Mouse (Mus musculus) erythroid progenitor cell, adult 5-6 weeks (primary cell): ENCODE results near the gene Sema7a. TPM values are rescaled to one million over a fixed set of nuclear protein-coding genes. Genes with fewer than 3 reads are reported as not detected.

ENCODE experiments used
- ATAC-seq: replicated peaks from 2 replicates; pipeline ENCODE4 v1.8.0; 2016; ENCODE audit warnings: moderate number of reproducible peaks, mild to moderate bottlenecking, moderate TSS enrichment, inconsistent platforms; ENCODE audit not compliant: poor library complexity, low FRiP score, severe bottlenecking
- total RNA-seq, 2 experiments: library from RNA; stranded (forward) in 1 of 2; stranded (reverse) in 1 of 2; fragments of 150-400 nt in 1 of 2; fragments of 186-747, 209-891 nt in 1 of 2; gene quantifications; 2 replicates each; pipeline versions ENCODE4 v1.2.3 to v1.2.4; 2015 to 2017; ENCODE audit warnings: low replicate concordance in 2 of 2

Gene Sema7a
- total RNA-seq, 2 experiments from 2014 or later: 0.42 TPM; not detected in 1

DNA sequence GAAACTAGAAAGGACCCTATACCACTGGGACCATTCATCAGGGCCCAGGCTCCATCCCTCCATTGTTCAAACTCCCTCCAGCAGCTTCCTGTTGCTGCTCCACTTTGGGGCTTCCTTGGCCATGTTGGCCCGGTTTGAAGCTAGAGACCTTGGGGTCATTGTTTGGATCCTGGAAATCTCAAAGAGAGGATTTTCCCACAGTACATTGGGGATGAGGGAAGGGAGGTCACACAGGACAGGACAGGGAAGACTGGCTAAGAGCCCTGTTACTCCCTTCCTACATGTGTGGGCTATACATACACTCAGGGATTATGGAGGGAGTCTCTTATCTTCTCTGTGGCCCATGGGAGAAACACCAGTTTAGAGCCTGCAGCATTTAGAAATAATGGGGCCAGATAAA is 18.7 kb downstream of the Sema7a start:
- no peak for ATAC-seq

DNA sequence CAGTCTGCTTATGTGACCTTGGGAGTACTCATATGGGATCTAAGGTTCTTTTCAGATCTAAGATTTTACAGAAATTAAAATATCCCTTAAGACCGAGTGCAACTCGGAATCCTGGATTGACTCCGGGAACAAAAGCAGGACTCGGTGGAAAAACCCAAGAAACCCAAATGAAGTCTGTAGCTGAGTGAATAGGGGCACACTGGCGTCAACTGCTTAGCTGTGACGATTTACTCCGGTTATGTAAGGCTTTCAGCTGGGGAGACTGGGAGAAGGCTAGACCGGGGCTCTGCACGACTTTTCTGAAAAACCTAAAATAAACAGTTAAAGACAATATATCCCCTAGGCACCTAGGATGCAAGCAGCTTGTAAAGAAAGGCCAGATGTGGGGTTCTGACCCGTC is 19.5 kb downstream of the Sema7a start:
- ATAC-seq: no peak

DNA sequence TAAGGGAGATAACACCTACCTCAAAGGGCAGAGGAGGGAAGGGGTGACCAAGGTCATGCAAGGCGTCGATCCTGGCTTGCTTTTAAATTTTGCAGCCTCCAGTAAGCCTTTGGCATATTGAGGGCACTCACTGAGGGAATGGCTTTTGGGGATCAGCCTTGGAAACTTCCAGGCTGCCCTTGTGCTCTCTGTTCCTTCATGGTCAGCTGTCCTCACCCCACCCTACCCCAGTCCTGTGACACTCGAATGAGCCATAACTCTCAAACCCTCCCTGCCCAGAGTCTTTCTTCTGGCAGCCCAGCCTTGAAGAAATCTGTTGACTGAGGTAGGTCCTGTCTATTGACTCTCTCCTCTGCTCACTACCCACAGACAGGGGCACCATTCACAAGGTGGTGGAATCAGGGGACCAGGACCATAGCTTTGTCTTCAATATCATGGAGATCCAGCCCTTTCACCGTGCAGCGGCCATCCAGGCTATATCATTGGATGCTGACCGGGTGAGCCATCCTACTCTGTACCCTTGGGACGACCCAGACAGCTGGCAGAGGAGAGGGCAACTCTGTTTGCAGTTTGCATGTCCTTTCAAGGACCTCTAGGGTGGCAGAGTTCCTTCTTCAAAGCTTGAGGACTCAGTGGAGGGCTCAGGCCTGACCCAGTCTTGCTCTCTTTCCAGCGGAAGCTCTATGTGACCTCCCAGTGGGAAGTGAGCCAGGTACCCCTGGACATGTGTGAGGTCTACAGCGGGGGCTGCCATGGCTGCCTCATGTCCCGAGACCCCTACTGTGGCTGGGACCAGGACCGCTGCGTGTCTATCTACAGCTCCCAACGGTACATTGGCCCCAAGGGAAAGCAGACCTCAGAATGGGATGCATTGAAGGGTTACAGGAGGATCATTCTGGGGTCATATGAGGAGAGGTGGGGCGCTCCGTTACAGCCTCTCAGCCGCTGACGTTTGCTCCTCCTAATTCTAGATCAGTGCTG is 20.3 kb downstream of the Sema7a start:
- ATAC-seq: no peak

DNA sequence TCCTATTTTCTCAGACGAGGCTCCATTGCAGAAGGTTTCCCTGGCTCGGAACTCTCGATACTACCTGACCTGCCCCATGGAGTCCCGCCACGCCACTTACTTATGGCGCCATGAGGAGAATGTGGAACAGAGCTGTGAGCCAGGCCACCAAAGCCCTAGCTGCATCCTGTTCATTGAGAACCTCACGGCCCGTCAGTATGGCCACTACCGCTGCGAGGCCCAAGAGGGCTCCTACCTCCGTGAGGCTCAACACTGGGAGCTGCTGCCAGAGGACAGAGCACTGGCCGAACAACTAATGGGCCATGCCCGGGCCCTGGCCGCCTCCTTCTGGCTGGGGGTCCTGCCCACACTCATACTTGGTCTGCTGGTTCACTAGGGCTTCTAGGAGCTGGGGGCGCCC is 21.3 kb downstream of the Sema7a start:
- ATAC-seq: no peak

DNA sequence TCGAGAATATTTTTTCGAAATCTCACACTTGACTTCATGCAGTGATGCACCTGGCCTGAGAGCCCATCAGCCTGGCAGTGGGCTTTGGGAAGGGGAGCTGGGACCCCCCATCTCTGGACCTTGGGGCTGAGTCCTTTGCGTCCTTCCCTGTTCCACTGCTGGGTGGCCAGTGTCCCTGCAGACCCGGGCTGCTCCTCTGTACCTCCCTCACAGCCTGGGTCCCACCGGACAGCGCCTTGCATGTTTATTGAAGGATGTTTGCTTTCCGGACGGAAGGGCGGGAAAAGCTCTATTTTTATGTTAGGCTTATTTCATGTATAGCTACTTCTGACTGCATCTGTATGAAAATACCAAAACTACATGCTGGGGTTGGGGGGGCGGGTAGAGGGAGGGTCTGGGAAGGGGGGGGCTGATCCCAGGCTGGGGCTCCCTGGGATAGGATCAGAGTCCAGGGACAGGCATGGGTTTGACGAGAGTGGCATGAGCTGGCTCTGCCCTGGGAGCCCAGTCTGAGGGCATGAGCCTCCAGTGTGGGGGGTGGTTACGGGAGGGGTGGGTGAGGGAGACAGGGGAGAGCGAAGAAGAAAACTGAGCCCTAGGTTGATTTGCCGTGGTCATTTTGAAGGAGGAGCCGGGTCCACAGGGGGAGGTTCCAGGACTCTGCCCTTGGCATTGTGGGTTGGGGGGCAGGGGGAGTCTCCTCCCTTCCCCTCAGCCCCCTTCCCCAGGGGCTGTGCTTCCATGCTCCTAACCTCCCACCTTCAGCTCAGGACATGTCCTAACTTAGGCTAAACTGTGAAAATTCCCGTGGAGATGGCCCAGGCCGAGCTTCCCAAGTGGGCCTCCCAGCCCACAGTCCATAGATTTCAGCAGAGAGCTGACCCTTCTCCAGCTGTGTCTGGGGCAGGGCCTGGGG is 22.2 kb downstream of the Sema7a start:
- no peak for ATAC-seq

DNA sequence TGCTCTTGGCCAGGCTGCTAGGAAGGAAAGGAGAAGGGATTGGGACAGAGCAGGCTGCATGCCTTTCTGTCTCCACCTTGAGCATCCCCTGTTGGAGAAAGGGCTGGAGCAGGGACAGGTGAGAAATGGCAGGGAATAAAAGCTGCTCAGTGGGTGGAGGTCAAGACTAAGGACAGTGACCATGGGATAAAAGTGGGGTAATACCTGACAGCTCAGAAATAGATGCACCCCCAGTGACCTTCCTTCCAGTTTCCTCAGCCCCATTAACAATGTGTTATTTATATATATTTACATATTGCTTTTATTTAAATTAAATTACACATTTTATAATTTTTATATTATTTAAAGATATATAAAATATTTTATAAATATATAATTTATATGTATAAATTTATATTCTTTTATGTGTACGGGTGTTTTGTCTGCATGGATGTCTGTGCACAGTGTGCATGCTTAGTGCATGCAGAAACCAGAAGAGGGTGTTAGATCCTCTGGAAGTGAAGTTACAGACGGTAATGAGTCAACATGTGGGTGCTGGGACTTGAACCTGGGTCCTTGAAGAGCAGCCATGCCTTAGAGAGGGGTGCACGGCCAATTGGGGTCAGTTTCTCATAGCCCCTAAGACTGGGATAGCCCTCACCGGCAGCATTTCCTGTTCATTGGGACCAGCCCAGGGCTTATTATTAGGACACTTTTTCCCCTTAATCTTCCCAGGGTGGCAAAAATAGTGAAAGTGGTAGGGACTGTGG is 23.5 kb downstream of the Sema7a start:
- ATAC-seq: no peak

DNA sequence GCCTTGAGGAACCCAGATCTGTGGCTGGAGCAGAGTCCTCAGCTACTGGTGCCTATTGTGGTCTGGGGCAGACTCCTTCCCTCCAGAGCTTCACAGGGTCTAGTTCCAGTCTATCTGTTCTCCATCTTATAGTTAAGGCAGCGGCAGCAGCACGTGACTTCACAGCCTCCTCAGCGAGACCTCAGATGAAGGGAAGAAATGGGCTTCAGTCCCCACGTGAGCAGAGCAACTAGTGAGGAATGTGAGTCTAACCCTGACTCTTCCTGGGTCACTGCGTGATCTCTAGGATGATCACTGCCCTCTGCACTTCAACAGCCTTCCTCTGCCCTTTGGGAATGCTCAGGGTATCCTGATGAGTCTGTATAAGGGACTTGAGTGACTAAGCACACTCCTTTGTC is 24.1 kb downstream of the Sema7a start:
- ATAC-seq: no peak

DNA sequence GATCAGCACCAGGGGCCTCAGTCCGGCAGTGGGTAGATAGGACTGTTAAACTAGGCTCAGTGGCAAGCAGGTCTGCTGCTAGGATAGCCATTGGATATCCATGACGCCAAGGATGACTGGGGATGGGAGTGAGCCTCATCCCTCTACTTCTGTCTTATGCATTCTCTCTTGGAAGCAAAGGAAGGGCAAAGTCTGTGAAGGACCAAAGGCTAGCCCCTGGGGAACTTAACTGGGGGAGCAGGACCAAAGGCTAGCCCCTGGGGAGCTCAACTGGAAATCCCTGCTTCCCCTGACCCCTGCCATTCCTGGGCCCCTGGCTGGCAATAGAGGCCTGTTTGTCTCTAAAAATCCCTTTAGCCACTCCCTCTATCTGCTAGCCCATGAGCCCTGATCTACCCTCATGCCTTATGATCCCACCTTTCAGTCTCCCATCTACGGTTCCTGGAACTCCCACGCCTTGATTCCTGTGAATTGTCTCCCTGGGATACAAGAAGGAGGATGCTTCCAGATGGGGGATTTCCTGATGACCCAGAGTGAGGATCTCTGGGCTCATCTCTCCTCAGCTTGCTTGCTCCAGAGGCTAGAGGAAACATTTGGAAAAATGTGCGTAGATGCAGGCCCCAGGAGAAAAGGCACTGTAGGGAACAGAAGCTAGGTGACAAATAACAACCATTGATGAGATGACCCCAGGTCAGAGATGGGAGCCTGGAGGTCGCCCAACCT is 24.8 kb downstream of the Sema7a start:
- no peak for ATAC-seq

DNA sequence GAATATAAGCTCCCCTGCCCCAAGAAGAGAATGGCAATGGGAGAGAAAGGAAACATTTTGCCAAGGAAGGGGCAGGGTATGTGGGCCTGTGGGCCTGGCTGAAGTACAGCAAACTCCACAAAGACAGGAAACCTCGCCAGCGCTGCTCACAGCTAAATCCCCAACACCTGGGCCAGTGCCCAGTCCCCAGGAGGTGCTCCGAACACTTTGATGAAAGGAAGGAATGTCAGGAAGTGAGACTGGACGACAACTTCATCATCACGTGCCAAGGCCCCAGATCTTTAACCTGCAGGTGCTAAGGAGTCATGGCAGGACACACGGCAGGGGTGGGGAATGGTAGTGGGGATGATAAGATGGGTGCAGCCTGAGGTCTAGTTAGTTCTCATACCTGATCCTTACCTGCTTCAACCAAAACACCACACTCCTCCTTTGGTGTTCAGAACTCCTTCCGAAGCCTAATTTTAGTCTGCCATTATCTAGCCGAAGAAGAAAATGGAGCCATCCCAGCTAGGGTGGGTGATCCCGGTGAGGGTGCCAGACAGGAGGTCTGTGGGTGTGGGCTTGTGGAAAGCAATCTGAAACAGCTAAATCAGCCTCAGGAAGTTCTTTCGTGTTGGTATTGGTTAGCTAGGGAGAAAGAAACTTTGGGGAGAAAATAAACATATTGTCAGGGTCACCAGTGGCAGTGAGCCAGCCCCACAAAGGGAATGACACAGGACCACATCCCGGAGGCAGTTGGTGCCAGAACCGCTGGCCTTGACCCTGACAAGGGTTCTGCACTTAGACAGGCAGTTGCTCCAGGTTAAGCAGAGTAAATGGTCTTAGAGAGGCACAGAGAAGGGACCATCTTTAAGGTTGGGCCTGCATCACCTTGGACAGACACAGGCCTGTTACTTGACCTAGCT is 25.6 kb downstream of the Sema7a start:
- ATAC-seq: no peak

DNA sequence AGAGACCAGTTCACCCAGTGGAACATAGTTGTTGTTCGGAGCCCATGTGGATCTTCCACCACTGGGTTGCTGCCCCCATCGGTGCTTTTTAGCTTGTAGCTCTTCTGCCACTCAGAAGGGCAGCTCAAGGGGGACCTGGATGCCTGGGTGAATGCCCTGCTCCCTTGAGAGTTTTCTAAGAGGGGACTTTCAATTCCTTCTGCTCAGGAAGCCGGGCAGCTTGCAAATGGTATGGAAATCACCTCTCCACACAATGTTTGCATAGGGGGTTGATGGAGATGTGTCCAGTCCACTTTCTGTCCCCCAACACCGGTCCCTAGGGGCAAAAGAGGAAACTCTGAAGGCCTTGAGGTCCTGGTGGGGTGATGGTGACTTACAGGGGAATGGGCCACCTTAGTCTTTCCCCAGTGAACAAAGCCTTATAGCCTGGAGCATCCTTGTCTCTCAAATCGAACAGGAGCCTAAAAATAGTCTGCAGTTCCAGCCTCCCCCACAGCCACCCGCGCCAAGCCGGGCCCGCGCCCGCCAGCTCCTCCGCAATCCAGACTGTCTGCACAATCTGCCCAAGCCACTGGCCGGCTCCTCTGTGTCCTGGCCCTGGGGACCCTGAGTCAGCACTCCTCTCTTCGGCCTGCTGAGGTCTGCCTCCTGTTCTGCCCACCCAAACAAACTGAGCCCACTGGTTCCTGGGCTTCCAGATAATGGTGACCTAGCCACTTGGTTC is 27.5 kb downstream of the Sema7a start:
- ATAC-seq: no peak

DNA sequence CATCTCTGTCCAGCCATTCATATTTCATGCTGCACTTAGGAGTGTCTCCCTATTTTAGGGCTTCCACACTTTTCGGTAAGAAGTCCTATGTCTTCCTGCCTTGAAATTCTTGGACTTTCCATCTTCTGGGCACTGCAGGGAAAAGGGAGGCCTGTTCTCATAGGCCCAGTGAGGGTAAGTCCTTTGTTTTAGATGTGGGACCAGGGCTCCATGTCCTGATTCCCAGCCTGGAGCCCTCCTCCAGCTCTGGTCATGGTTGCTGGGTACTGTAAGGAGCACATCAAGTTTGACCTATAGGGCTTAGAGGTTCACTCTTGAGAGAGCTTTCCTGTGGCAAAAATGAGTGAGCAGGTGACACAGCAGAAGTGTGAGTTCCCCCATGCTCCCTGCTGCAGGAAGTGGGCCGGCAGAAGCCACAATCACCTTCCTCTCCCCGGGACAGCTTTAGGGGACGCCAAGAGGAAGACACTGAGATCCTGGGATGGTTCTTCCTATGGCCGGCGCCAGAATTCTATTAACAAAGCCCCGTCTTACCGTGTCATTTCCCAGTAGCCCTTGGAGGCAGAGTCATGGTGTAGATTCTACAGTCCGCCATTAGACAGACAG is 28.4 kb downstream of the Sema7a start:
- ATAC-seq: no peak

DNA sequence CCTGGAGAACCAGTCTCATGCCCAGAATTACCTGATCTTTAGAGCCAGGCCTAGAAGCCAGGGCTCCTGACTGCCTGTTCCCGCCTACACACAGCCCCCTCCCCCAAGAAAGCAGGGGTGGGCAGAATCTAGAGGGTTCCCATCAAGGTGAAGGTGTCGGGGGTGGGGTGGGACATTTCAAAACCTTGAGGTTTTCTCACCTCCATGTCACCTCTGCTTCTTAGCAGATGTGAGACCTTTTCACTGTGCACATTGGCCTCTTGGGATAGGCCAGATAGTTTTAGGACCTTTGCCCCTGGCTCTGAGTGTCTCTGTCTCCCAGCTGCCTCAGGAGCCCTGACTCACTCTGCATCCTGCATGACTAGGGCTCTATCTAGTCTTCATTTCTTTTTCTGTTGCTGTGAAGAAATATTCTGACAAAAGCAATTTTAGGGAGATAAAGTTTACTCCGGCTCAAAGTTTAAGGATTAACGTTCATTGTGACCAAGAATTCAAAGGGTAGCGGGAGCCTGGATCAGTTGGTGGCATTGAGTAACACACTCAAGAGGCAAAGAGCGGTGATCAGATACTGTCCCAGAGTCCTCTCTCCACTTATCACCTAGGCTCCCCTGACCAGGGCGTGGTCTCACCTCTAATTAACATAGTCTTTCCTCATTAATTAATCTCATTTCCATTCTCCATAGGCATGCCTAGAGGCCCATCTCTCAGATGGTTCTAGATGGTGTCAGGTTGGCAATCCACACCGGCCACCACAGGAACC is 29.1 kb downstream of the Sema7a start:
- no peak for ATAC-seq

DNA sequence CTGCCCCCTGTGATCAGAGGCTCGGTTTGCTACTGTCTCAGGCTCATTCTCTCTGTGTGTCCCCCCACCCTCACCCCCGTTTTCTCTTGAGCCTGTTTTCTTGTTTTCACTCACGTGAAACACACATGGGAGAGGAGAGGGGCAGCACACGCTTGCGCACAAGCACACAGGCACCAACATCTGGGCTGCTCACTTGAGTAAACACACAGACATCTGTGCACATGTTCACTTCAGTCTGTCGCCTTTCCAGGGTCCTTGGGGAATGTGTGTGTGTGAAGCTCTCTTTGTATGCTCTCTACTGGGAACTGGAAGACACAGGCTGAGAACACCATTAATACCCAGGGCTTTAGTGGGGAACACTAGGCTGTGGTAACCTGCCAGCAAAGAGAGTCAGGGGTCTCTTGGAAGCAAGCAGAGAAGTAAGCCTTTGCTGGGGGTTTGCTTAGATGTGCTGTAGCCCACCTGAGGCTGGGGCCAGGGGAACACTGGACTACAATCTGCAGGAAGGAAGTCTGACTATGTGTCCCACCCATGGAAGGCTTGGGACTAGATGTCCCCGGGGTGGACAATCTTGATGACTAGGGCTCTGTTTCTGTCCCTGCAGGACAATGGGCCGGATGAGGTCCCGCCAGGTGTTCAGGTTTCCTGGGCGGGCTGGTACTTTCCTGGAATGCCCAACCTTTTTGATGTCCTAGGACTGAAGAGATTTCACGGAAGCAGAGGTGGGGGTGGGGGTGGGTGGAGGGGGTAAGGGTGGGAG is 30.0 kb downstream of the Sema7a start:
- no peak for ATAC-seq

DNA sequence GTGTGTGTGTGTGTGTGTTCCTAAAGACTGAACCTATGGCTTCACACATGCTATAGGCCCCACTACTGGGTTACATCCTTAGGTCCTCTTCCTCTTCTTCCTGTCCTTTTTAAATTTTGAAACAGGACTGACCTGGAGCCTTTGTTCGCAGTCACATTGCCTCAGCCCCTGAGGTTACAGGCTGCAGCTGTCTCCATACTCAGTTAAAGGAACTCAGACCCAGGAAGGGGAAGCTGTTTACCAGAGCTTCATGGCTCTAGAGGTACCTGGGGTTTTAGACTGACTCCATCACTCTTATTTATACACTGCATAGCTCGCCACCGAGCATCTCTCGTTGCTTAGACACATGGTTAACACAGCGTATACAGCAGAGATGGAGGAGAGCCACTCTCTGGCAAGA is 31.5 kb downstream of the Sema7a start:
- ATAC-seq: no peak

DNA sequence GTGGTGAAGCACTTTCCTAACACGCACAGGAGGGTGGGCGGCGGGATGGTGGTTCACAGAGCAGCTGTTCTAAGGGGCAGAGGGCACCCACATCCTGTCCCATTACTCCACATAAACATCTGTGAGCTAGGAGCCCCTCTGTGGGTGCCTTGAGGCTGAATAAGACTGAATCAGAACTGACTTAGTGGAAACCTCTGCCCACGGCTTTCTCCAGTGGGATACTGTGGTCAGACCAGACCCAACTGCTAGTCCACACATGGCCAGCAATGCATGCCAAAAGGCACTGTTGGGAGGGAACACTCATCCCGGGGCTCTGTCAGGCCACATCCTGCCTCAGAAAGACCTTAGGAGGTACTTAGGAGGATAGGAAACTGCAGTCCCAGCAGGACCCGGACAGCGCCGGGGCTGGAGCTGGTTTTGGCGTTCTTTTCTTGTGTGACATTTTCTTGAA is 32.3 kb downstream of the Sema7a start:
- ATAC-seq: no peak
